Mouse (Mus musculus) CH12.LX (cell line): Measurements from ENCODE around the gene Hcrtr2.

Experiments used
- CHD2 ChIP-seq: IDR thresholded peaks from 2 replicates; pipeline ENCODE4 v1.6.1; 2011; ENCODE audit warnings: low read length, improper control_type of control experiment
- CTCF ChIP-seq, 2 experiments: IDR thresholded peaks in 1 of 2; conservative IDR thresholded peaks in 1 of 2; 2 replicates each; pipeline ENCODE4 v1.5.1; 2011 to 2012; ENCODE audit warnings: low read depth in 2 of 2, low read length in 2 of 2, improper control_type of control experiment in 1 of 2, inconsistent platforms in 1 of 2, mild to moderate bottlenecking in 1 of 2, moderate library complexity in 1 of 2
- E2F4 ChIP-seq: IDR thresholded peaks from 2 replicates; pipeline ENCODE4 v1.6.1; 2011; ENCODE audit warnings: low read depth, low read length, improper control_type of control experiment; ENCODE audit not compliant: insufficient replicate concordance
- ELF1 ChIP-seq: IDR thresholded peaks from 2 replicates; pipeline ENCODE4 v1.6.1; 2014; ENCODE audit warnings: low read depth, mild to moderate bottlenecking, inconsistent platforms, low read length, improper control_type of control experiment
- EP300 ChIP-seq: IDR thresholded peaks from 2 replicates; pipeline ENCODE4 v1.6.1; 2011; ENCODE audit warnings: low read length, improper control_type of control experiment
- KAT2A ChIP-seq: IDR thresholded peaks from 2 replicates; pipeline ENCODE4 v1.6.1; 2012; ENCODE audit warnings: low read length, improper control_type of control experiment, inconsistent platforms; ENCODE audit not compliant: insufficient replicate concordance
- MAFK ChIP-seq: IDR thresholded peaks from 2 replicates; pipeline ENCODE4 v1.6.1; 2011; ENCODE audit warnings: low read length, improper control_type of control experiment; ENCODE audit not compliant: insufficient replicate concordance
- POLR2A ChIP-seq: IDR thresholded peaks from 2 replicates; pipeline ENCODE4 v1.6.1; 2011; ENCODE audit warnings: low read depth, mild to moderate bottlenecking, improper control_type of control experiment, low read length
- RAD21 ChIP-seq: IDR thresholded peaks from 2 replicates; pipeline ENCODE4 v1.6.1; 2011; ENCODE audit warnings: low read depth, mild to moderate bottlenecking, low read length, improper control_type of control experiment, moderate library complexity
- RCOR1 ChIP-seq: conservative IDR thresholded peaks from 2 replicates; pipeline ENCODE4 v1.6.1; 2012; ENCODE audit warnings: low read depth, mild to moderate bottlenecking, inconsistent platforms, low read length, improper control_type of control experiment

- TF ChIP-seq KAT2A (no peak), EP300 (no peak), CTCF (conservative IDR thresholded peaks at IDR 0.05 in 1 of 2, IDR thresholded peaks at IDR 0.05 in 1 of 2; ENCODE audit: low read depth in 2 of 2, low read length in 2 of 2) (no peak), POLR2A (no peak), MAFK (no peak), E2F4 (no peak), RCOR1 (no peak), RAD21 (no peak), ELF1 (no peak), CHD2 (no peak)
Measured at GRCm38 (mm10) chr9:76179221-76179620, 144.4 kb downstream of the Hcrtr2 start.
